Mouse (Mus musculus) heart, embryonic 16.5 days (tissue): ENCODE data around the gene Fcrla. TPM values are rescaled to one million over a fixed set of nuclear protein-coding genes. Genes with fewer than 3 reads are reported as not detected.

Experiments
- ATAC-seq: fragments of 200-750 bp; cut with Nextera tagmentation; replicated peaks from 2 replicates; pipeline ENCODE4 v1.8.0; 2017; ENCODE audit warnings: moderate number of reproducible peaks; ENCODE audit not compliant: insufficient read depth, low FRiP score; ENCODE audit errors: extremely low read depth
- H3K27ac ChIP-seq: fragments of 300-500 bp; sonication (generic); 2 replicates; pipeline ENCODE4 v1.5.1; 2014; ENCODE audit warnings: mild to moderate bottlenecking, low read length, control low read depth, moderate library complexity
- H3K27me3 ChIP-seq: fragments of 300-500 bp; sonication (generic); 2 replicates; pipeline ENCODE4 v1.6.1; 2014; ENCODE audit warnings: low read length, mixed read lengths; ENCODE audit not compliant: control insufficient read depth, insufficient read depth
- H3K36me3 ChIP-seq: fragments of 300-500 bp; sonication (generic); 2 replicates; pipeline ENCODE4 v1.6.1; 2014; ENCODE audit not compliant: control insufficient read depth, insufficient read depth
- H3K4me1 ChIP-seq: fragments of 300-500 bp; sonication (generic); 2 replicates; pipeline ENCODE4 v1.6.1; 2014; ENCODE audit warnings: low read length, mixed read lengths; ENCODE audit not compliant: control insufficient read depth, insufficient read depth
- H3K4me2 ChIP-seq: fragments of 300-500 bp; sonication (generic); 2 replicates; pipeline ENCODE4 v1.6.1; 2014; ENCODE audit warnings: low read depth, mild to moderate bottlenecking, control low read depth, low read length
- H3K4me3 ChIP-seq: fragments of 300-500 bp; sonication (generic); 2 replicates; pipeline ENCODE4 v1.5.1; 2014; ENCODE audit warnings: mild to moderate bottlenecking, control low read depth, low read length
- H3K9ac ChIP-seq: fragments of 300-500 bp; sonication (generic); 2 replicates; pipeline ENCODE4 v1.6.1; 2014; ENCODE audit warnings: low read length, control low read depth
- H3K9me3 ChIP-seq: fragments of 300-500 bp; sonication (generic); replicated peaks from 2 replicates; pipeline ENCODE4 v1.6.1; 2016; ENCODE audit warnings: low read length; ENCODE audit not compliant: control insufficient read depth
- WGBS: fragments of 180-500 bp; shearing (Covaris S2); extraction: QIAGEN DNeasy Blood & Tissue Kit; methylation state at CpG from one replicate; pipeline ENCODE4 v1.1.7; 2014; 5-methylcytosine and 5-hydroxymethylcytosine counted together
- polyA plus RNA-seq: library from polyadenylated mRNA; unstranded; fragments of >200 nt; fragmentation: Nextera tagmentation; extraction: Ambion mirVana; gene quantifications from 2 replicates; pipeline ENCODE4 v1.2.1, GENCODE M21; 2015

The Fcrla gene
- polyA plus RNA-seq, 1 experiment from 2014 or later = 0.20 TPM

- no peaks in the 10 kb centered on the region for H3K36me3 ChIP-seq
- peak overlapping the region; percentile 70 for H3K27ac ChIP-seq
- peaks cover 13% of the 10 kb centered on the region for H3K4me1 ChIP-seq
- no peak overlapping the region; the same call in 1 of the 2 replicates for H3K4me2 ChIP-seq
- 20% methylated on average over 5 of the region's 5 CpGs for WGBS
- H3K4me3 ChIP-seq = no peak overlapping the region
- H3K9me3 ChIP-seq = no peaks in the 10 kb centered on the region; the same call in 1 of the 2 replicates
- H3K27me3 ChIP-seq = no peaks in the 10 kb centered on the region
- peak; percentile 88 for ATAC-seq
- no peak overlapping the region for H3K9ac ChIP-seq
Measured at GRCm38 (mm10) chr1:170915657-170916056, 11.7 kb downstream of the Fcrla start.

DNA sequence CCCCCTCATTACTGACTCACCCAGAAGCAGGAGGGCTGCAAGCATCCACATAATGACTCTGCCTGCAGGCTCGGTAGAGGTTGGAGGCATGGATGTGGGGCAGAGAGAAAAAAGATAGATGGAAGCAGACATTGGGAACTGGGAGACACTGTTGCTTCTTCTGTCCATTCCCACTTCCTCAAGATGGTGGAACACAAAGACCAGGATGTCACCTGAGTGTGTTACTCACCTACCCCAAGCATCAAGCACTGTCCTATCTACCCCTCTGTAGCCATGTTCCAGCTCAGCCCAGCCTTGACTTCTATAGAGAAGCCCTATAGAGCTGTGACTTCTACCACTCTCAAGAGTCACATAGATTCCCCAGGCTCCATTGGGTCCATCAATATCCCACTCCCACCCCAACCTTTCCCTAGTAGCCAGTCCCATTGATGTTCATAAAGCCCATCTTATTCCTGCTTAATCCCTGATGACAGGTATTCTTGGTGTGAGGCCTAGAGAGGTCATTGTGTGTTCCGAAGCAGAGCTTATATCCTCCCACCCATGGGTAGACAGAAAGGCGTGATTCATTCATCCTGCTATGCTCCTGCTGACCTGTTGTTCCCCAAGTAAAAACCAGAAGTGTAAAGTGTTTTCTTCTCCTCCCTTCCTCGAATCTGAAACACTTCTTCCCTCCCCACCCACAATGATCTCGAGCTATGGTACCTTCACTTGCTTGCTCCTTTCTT is 14.3 kb downstream of the Fcrla start, which contains the start of gene Fcrlb:
Gene Fcrlb (minus strand): TSS at position 51 of the 725 bp plus-strand sequence.
- Histone ChIP-seq H3K4me2 (no peak within 1 kb of the TSS), H3K9me3 (no peaks in the 10 kb centered on the region; the same call in 1 of the 2 replicates), H3K27ac (no peak within 1 kb of the TSS), H3K9ac (no peak within 1 kb of the TSS), H3K4me3 (no peak within 1 kb of the TSS), H3K36me3 (no peaks in the 10 kb centered on the region), H3K27me3 (peaks cover 17% of the 10 kb centered on the region), H3K4me1 (peaks cover 18% of the 10 kb centered on the region)
- WGBS = 70% methylated on average over 5 of the region's 5 CpGs
- no peak for ATAC-seq

- no peak overlapping the region for H3K27ac ChIP-seq
- 84% methylated on average over 11 of the region's 11 CpGs for WGBS
- no peak for ATAC-seq
- H3K27me3 ChIP-seq = peaks cover 26% of the 10 kb centered on the region
- no peak overlapping the region for H3K4me2 ChIP-seq
- no peaks in the 10 kb centered on the region; the same call in 1 of the 2 replicates for H3K9me3 ChIP-seq
- H3K4me3 ChIP-seq = no peak overlapping the region
- no peak overlapping the region for H3K9ac ChIP-seq
- peaks cover 22% of the 10 kb centered on the region for H3K4me1 ChIP-seq
- H3K36me3 ChIP-seq = no peaks in the 10 kb centered on the region
Measured at GRCm38 (mm10) chr1:170911907-170912660, 15.3 kb downstream of the Fcrla start.

GRCm38 (mm10) chr1:170908341-170908740 is 19.0 kb downstream of the Fcrla start:
- 6% methylated on average over 21 of the region's 21 CpGs for WGBS
- Histone ChIP-seq H3K27ac (no peak overlapping the region), H3K27me3 (peaks cover 42% of the 10 kb centered on the region), H3K9me3 (no peaks in the 10 kb centered on the region), H3K36me3 (no peaks in the 10 kb centered on the region), H3K4me3 (peak overlapping the region; percentile 51), H3K4me1 (peaks cover 9% of the 10 kb centered on the region), H3K4me2 (peak overlapping the region; percentile 91), H3K9ac (peak overlapping the region; percentile 48)
- 0 out of 2 replicates have a peak, but pooled peaks have one; percentile 29 for ATAC-seq

DNA sequence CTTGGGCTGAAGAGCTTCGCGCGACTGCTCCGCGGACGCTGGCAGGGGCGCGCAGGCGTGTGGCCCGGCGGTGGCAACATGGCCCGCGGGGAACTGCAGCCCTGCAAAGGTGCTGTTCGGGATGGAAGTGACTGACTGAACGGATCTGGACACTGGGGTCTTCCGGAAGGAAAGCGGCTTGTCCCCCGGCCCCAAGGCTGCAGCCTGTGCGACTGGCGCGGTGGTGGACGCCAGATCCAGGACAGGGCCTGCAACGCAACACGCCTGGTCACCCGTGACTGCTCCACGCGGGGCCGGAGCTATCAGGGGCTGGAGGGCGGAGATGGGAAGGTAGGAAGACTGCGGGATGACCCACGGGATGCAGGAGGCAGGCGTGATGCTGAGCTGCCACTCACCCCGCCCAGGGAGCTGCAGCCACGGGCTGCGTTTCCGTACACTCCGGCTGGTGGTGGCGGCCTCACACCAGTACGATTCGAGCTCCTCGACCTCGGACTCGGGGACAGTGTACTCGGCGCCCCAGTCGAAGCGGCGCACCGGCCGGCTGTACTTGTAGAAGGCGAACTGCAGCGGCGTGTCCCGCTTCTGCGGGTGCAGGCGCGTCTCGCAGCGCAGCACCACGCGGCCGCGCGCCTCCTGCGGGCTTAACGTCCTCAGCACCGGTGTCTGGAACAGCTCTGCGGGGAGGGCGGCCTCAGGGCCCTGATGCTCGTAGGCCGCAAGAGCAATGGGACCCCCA is 19.8 kb downstream of the Fcrla start:
- H3K36me3 ChIP-seq = no peaks in the 10 kb centered on the region
- peak overlapping the region; percentile 91 for H3K4me2 ChIP-seq
- no peak overlapping the region for H3K27ac ChIP-seq
- under 1% methylated on average over 71 of the region's 71 CpGs for WGBS
- peak; percentile 54 for ATAC-seq
- no peaks in the 10 kb centered on the region for H3K9me3 ChIP-seq
- H3K27me3 ChIP-seq = peaks cover 42% of the 10 kb centered on the region
- peak overlapping the region; percentile 51 for H3K4me3 ChIP-seq
- H3K4me1 ChIP-seq = peaks cover 9% of the 10 kb centered on the region
- peak overlapping the region; percentile 48 for H3K9ac ChIP-seq

DNA sequence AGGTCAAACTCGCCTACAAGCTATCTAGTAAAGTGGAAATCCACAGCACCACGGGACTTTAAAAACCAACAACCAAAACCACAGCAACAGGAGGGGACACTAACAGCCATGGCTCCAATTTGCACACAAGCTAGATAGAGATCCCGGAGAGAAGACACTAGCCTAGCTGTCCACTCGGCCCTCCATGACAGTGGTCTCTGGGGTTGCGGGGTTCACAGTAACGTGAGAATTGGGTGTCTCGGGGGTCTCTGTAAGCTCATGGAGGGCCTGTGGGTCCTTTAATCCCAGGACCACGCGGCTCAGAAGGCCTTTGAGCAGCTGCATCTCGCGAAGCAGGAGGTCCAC is 20.3 kb downstream of the Fcrla start:
- peaks cover 42% of the 10 kb centered on the region for H3K27me3 ChIP-seq
- H3K9ac ChIP-seq = no peak overlapping the region
- H3K36me3 ChIP-seq = no peaks in the 10 kb centered on the region
- H3K4me1 ChIP-seq = peaks cover 9% of the 10 kb centered on the region
- H3K4me3 ChIP-seq = peak overlapping the region; percentile 51
- H3K27ac ChIP-seq = no peak overlapping the region
- peak overlapping the region; percentile 91 for H3K4me2 ChIP-seq
- 27% methylated on average over 11 of the region's 11 CpGs for WGBS
- no peak for ATAC-seq
- H3K9me3 ChIP-seq = no peaks in the 10 kb centered on the region

DNA sequence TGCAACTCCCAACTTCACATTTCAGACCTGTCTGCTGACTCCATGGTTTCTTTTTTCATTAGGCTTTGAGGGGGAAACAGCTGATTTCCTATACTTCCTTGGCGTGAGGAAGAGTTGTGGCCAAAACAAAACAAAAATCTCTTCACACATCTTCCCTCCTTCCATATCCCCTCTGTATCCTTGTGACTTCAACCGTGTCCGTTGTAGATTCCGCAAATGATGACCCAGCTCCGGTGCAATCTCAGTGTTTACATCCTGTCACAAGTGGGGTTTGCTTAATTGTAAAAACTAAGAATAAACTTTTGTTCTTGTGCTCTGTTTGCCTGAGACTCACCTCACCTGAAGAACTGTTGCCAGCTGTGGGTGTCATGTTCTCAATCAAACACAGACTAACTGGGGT is 23.9 kb downstream of the Fcrla start:
- no peak overlapping the region for H3K4me2 ChIP-seq
- no peaks in the 10 kb centered on the region for H3K9me3 ChIP-seq
- H3K27me3 ChIP-seq = peaks cover 32% of the 10 kb centered on the region
- no peak overlapping the region for H3K9ac ChIP-seq
- no peak overlapping the region for H3K27ac ChIP-seq
- peaks cover 9% of the 10 kb centered on the region for H3K4me1 ChIP-seq
- no peak for ATAC-seq
- no peak overlapping the region for H3K4me3 ChIP-seq
- no peaks in the 10 kb centered on the region for H3K36me3 ChIP-seq
- 50% methylated on average over 5 of the region's 5 CpGs for WGBS

DNA sequence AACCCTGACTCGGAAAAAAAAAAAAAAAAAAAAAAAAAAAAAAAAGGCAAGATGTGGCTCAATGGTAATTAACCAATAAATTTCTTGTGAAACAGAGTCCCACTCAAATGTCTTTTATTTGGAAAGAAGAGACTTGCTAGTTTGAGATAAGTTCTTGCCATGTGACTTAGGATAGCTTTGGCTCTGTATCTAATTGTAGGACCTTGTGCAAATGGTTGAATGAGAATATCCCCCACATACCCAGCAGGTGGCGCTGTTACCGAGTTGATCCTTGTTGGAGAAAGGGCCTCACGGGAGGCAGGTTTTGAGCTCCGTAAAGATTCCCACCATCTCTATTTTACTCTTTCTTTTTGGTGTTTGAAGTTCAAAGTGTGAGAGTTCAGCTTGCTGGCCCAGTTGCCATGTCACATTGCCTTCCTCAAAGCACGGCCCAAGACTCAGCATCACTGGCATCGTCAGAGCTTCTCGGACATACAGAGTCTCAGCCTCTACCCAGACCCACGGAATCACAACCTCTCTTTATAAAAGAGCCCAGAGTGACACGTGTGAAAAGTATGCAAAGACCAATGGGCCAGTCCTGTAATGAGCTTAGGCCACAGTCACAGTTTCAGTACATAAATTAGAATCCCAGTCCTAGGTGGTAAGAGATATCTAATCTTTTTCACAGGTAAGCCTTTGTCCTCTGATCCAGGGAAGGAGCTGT is 25.7 kb downstream of the Fcrla start:
- ATAC-seq = no peak; the same call in 1 of the 2 replicates

More for the DNA sequence above, 25.7 kb downstream of the Fcrla start:
- H3K4me3 ChIP-seq = no peak overlapping the region
- no peaks in the 10 kb centered on the region for H3K36me3 ChIP-seq
- H3K4me2 ChIP-seq = peak overlapping the region; percentile 53; the same call in 1 of the 2 replicates
- 31% methylated on average over 10 of the region's 10 CpGs for WGBS
- peaks cover 16% of the 10 kb centered on the region for H3K27me3 ChIP-seq
- H3K9ac ChIP-seq = no peak overlapping the region
- no peaks in the 10 kb centered on the region for H3K9me3 ChIP-seq
- no peaks in the 10 kb centered on the region for H3K4me1 ChIP-seq
- no peak overlapping the region for H3K27ac ChIP-seq
